Mouse (Mus musculus) spleen, adult 2 months (tissue): Measurements from ENCODE around the gene Manbal.

Experiments
- CTCF ChIP-seq: fragments of 200-500 bp; IDR thresholded peaks from 2 replicates; pipeline ENCODE4 v1.5.1; 2011; ENCODE audit warnings: mild to moderate bottlenecking, inconsistent platforms; ENCODE audit not compliant: insufficient read depth, insufficient read length, insufficient replicate concordance; ENCODE audit errors: extremely low read depth
- POLR2A ChIP-seq: fragments of 200-500 bp; IDR thresholded peaks from 2 replicates; pipeline ENCODE4 v1.6.1; 2011; ENCODE audit warnings: low read depth, low read length, inconsistent platforms

- TF ChIP-seq CTCF (no peak), POLR2A (no peak)
Observed at GRCm38 (mm10) chr2:157424126-157424903, 56.9 kb downstream of the Manbal start.
